Mouse (Mus musculus): ENCODE results near the gene Cd3eap. TPM values are rescaled to one million over a fixed set of nuclear protein-coding genes. Genes with fewer than 3 reads are reported as not detected.

Gene Cd3eap
- total and polyA plus RNA-seq, 2 experiments from 2014 or later: 14.0 to 21.6 TPM

- no peaks in the 10 kb centered on the region for H3K9me3 ChIP-seq (ENCODE audit: low read length)
- WGBS: 34% methylated on average over 16 of the region's 16 CpGs
- no peak for ATAC-seq (ENCODE audit: low FRiP score)
- no peak for TF ChIP-seq CTCF (IDR thresholded peaks at IDR 0.05)
- DNase-seq (ENCODE audit: low spot score): no peak
- H3K9ac ChIP-seq (replicated peaks; ENCODE audit: low read length, poor library complexity, severe bottlenecking): no peak overlapping the region
- no peaks in the 10 kb centered on the region for H3K4me1 ChIP-seq (ENCODE audit: insufficient read depth, low read length)
- no peaks in the 10 kb centered on the region for H3K36me3 ChIP-seq (ENCODE audit: insufficient read depth, low read length)
- no peaks in the 10 kb centered on the region; the same call in 1 of the 2 replicates for H3K27me3 ChIP-seq (ENCODE audit: insufficient read depth, low read length)
- H3K4me3 ChIP-seq (ENCODE audit: low read depth, low read length): no peak overlapping the region
- no peak overlapping the region for H3K4me2 ChIP-seq (ENCODE audit: low read depth, low read length, poor library complexity, severe bottlenecking)
- no peak overlapping the region for H3K27ac ChIP-seq (ENCODE audit: low read depth, low read length)
Observed at GRCm38 (mm10) chr7:19368380-19368779, 9.1 kb upstream of the Cd3eap start.

- no peak for ATAC-seq (ENCODE audit: low FRiP score)
- DNase-seq (ENCODE audit: low spot score): no peak
- Histone ChIP-seq H3K4me1 (ENCODE audit: insufficient read depth, low read length) (no peaks in the 10 kb centered on the region), H3K4me3 (ENCODE audit: low read depth, low read length) (no peak overlapping the region), H3K9me3 (ENCODE audit: low read length) (no peaks in the 10 kb centered on the region), H3K27me3 (ENCODE audit: insufficient read depth, low read length) (no peaks in the 10 kb centered on the region; the same call in 1 of the 2 replicates), H3K9ac (replicated peaks; ENCODE audit: low read length, poor library complexity, severe bottlenecking) (no peak overlapping the region), H3K36me3 (ENCODE audit: insufficient read depth, low read length) (no peaks in the 10 kb centered on the region), H3K4me2 (ENCODE audit: low read depth, low read length, poor library complexity, severe bottlenecking) (no peak overlapping the region), H3K27ac (ENCODE audit: low read depth, low read length) (no peak overlapping the region)
- TF ChIP-seq CTCF (IDR thresholded peaks at IDR 0.05): no peak
- 83% methylated on average over 4 of the region's 4 CpGs for WGBS
Observed at GRCm38 (mm10) chr7:19365376-19365775, 6.1 kb upstream of the Cd3eap start.

GRCm38 (mm10) chr7:19363881-19364280, 4.6 kb upstream of the Cd3eap start:
- TF ChIP-seq CTCF (IDR thresholded peaks at IDR 0.05): peak; percentile 70
- H3K4me1 ChIP-seq (ENCODE audit: insufficient read depth, low read length): no peaks in the 10 kb centered on the region
- ATAC-seq (ENCODE audit: low FRiP score) (no peak), DNase-seq (ENCODE audit: low spot score) (no peak)
- H3K4me2 ChIP-seq (ENCODE audit: low read depth, low read length, poor library complexity, severe bottlenecking): no peak overlapping the region
- 3% methylated on average over 18 of the region's 18 CpGs for WGBS
- no peaks in the 10 kb centered on the region for H3K9me3 ChIP-seq (ENCODE audit: low read length)
- H3K36me3 ChIP-seq (ENCODE audit: insufficient read depth, low read length): no peaks in the 10 kb centered on the region
- no peaks in the 10 kb centered on the region; the same call in 1 of the 2 replicates for H3K27me3 ChIP-seq (ENCODE audit: insufficient read depth, low read length)
- H3K4me3 ChIP-seq (ENCODE audit: low read depth, low read length): no peak overlapping the region
- no peak overlapping the region for H3K27ac ChIP-seq (ENCODE audit: low read depth, low read length)
- no peak overlapping the region for H3K9ac ChIP-seq (replicated peaks; ENCODE audit: low read length, poor library complexity, severe bottlenecking)

DNA sequence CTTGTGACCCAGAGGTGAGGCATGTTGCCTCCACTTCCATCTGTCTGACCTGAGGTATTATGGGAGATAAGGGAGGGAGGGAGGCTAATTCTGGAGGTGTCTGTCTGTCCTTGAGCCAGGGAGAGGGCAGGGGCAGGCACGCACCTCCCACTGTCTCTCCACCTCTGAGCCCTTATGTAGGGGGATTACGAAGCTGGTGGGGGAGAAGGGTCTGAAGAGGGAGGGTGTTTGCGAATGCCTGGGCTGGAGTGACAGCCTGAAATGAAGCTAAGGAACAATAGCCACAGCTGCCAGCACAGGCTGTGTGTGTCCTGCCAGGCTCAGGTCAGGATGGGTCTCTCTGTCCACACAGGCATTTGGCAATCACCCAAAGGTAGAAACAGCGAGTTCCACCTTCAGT, 3.0 kb upstream of the Cd3eap start:
- no peaks in the 10 kb centered on the region for H3K36me3 ChIP-seq (ENCODE audit: insufficient read depth, low read length)
- no peaks in the 10 kb centered on the region for H3K4me1 ChIP-seq (ENCODE audit: insufficient read depth, low read length)
- H3K4me3 ChIP-seq (ENCODE audit: low read depth, low read length): no peak overlapping the region
- DNase-seq (ENCODE audit: low spot score) (no peak), ATAC-seq (ENCODE audit: low FRiP score) (no peak)
- TF ChIP-seq CTCF (IDR thresholded peaks at IDR 0.05): no peak
- H3K27ac ChIP-seq (ENCODE audit: low read depth, low read length): no peak overlapping the region
- H3K27me3 ChIP-seq (ENCODE audit: insufficient read depth, low read length): no peaks in the 10 kb centered on the region
- no peaks in the 10 kb centered on the region for H3K9me3 ChIP-seq (ENCODE audit: low read length)
- WGBS: 13% methylated on average over 4 of the region's 4 CpGs
- H3K9ac ChIP-seq (replicated peaks; ENCODE audit: low read length, poor library complexity, severe bottlenecking): 0 out of 2 replicates have a peak overlapping the region, but pooled peaks have one; percentile 13
- H3K4me2 ChIP-seq (ENCODE audit: low read depth, low read length, poor library complexity, severe bottlenecking): peak overlapping the region; percentile 96; the same call in 1 of the 2 replicates

DNA sequence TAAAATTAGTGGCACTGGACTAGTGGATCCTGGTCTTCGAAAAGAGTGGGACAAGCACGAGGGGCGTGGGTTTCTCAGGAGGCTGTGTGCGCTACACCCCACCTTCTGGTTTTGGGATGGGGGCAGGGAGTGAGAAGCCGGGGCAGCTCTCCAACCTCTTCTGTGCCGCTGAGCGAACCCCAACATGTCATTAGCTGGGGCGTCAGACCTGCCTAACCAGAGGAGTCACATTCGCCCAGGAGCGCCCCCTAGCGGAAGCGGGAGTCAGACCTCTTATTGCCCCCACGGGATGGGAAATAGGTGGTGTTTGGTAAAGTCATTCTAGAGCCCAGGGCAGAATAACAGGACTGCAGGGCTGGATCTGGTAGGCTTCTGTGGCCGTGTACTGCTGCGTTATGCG, 2.4 kb upstream of the Cd3eap start:
- no peaks in the 10 kb centered on the region for H3K36me3 ChIP-seq (ENCODE audit: insufficient read depth, low read length)
- peak; percentile 68 for TF ChIP-seq CTCF (IDR thresholded peaks at IDR 0.05)
- H3K27me3 ChIP-seq (ENCODE audit: insufficient read depth, low read length): no peaks in the 10 kb centered on the region
- no peaks in the 10 kb centered on the region for H3K9me3 ChIP-seq (ENCODE audit: low read length)
- peak overlapping the region; percentile 96 for H3K4me2 ChIP-seq (ENCODE audit: low read depth, low read length, poor library complexity, severe bottlenecking)
- H3K4me1 ChIP-seq (ENCODE audit: insufficient read depth, low read length): no peaks in the 10 kb centered on the region
- no peak for ATAC-seq (ENCODE audit: low FRiP score)
- no peak for DNase-seq (ENCODE audit: low spot score)
- H3K27ac ChIP-seq (ENCODE audit: low read depth, low read length): no peak overlapping the region
- 11% methylated on average over 16 of the region's 16 CpGs for WGBS
- no peak overlapping the region for H3K9ac ChIP-seq (replicated peaks; ENCODE audit: low read length, poor library complexity, severe bottlenecking)
- peak overlapping the region; percentile 63 for H3K4me3 ChIP-seq (ENCODE audit: low read depth, low read length)

DNA sequence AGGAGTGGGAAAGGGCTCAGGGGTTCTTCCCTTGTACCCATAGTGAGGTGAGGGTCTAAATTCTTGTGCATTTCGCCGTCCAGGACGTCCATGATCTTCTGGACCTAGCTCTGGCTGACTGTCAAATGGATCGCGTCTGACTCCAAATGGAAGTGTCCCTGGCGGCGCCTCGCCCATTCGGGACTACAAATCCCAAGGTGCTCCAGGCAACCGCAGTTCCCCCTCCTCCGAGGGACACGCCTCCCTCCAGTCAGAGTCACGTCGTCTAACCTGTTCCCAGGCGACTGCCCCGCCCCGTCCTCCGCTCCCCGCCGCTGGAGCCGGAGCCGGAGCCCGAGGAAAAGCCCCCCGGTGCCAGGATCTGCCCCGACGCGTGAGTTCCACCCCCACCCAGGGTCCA, 1.7 kb upstream of the Cd3eap start:
- no peaks in the 10 kb centered on the region for H3K9me3 ChIP-seq (ENCODE audit: low read length)
- peaks cover 3% of the 10 kb centered on the region; the same call in 1 of the 2 replicates for H3K36me3 ChIP-seq (ENCODE audit: insufficient read depth, low read length)
- no peaks in the 10 kb centered on the region for H3K4me1 ChIP-seq (ENCODE audit: insufficient read depth, low read length)
- no peak overlapping the region for H3K27ac ChIP-seq (ENCODE audit: low read depth, low read length)
- WGBS: under 1% methylated on average over 27 of the region's 27 CpGs
- peak; percentile 36; the same call in 1 of the 2 replicates for ATAC-seq (ENCODE audit: low FRiP score)
- H3K4me2 ChIP-seq (ENCODE audit: low read depth, low read length, poor library complexity, severe bottlenecking): peak overlapping the region; percentile 96
- TF ChIP-seq CTCF (IDR thresholded peaks at IDR 0.05): no peak
- H3K4me3 ChIP-seq (ENCODE audit: low read depth, low read length): peak overlapping the region; percentile 63
- peak; percentile 89 for DNase-seq (ENCODE audit: low spot score)
- no peaks in the 10 kb centered on the region for H3K27me3 ChIP-seq (ENCODE audit: insufficient read depth, low read length)
- peak overlapping the region; percentile 9; the same call in 1 of the 2 replicates for H3K9ac ChIP-seq (replicated peaks; ENCODE audit: low read length, poor library complexity, severe bottlenecking)

All from midbrain, postnatal 0 days (tissue).